Mouse (Mus musculus) MEL (cell line): Measurements from ENCODE around the gene Fam184b.
A peak's percentile ranks its signal among the peaks of the same experiment; 100 is the strongest.

Experiments used
- BHLHE40 ChIP-seq: IDR thresholded peaks from 2 replicates; pipeline ENCODE4 v1.6.1; 2012; ENCODE audit warnings: low read depth, mild to moderate bottlenecking, inconsistent platforms, low read length, improper control_type of control experiment, borderline replicate concordance
- CTCF ChIP-seq, 3 experiments: IDR thresholded peaks in 2 of 3; conservative IDR thresholded peaks in 1 of 3; 2 replicates each; pipeline ENCODE4 v1.5.1; 2011 to 2012; ENCODE audit warnings: low read length in 3 of 3, low read depth in 2 of 3, mild to moderate bottlenecking in 2 of 3, improper control_type of control experiment in 1 of 3, inconsistent platforms in 1 of 3, mixed read lengths in 1 of 3, moderate library complexity in 1 of 3; ENCODE audit not compliant: control insufficient read depth in 1 of 3, insufficient read depth in 1 of 3, poor library complexity in 1 of 3, severe bottlenecking in 1 of 3
- GATA1 ChIP-seq: IDR thresholded peaks from 2 replicates; pipeline ENCODE4 v1.6.1; 2011; ENCODE audit warnings: low read depth, low read length, improper control_type of control experiment
- KAT2A ChIP-seq: conservative IDR thresholded peaks from 2 replicates; pipeline ENCODE4 v1.6.1; 2012; ENCODE audit warnings: low read depth, low read length, improper control_type of control experiment, inconsistent platforms
- MAZ ChIP-seq: IDR thresholded peaks from 2 replicates; pipeline ENCODE4 v1.6.1; 2012; ENCODE audit warnings: low read depth, mild to moderate bottlenecking, inconsistent platforms, low read length, improper control_type of control experiment
- NELFE ChIP-seq: IDR thresholded peaks from 2 replicates; pipeline ENCODE4 v1.6.1; 2011; ENCODE audit warnings: low read depth, low read length, improper control_type of control experiment
- POLR2A ChIP-seq, 2 experiments: IDR thresholded peaks; 2 replicates each; pipeline ENCODE4 v1.6.1; 2011 to 2012; ENCODE audit warnings: low read length in 2 of 2, mild to moderate bottlenecking in 2 of 2, control low read depth in 1 of 2, improper control_type of control experiment in 1 of 2, low read depth in 1 of 2, moderate library complexity in 1 of 2; ENCODE audit not compliant: control insufficient read depth in 1 of 2, insufficient read depth in 1 of 2, poor library complexity in 1 of 2
- POLR2AphosphoS2 ChIP-seq: IDR thresholded peaks from 2 replicates; pipeline ENCODE4 v1.6.1; 2011; ENCODE audit warnings: low read length, improper control_type of control experiment
- USF2 ChIP-seq, 2 experiments: IDR thresholded peaks; 2 replicates each; pipeline ENCODE4 v1.6.1; 2011 to 2012; ENCODE audit warnings: improper control_type of control experiment in 2 of 2, low read length in 2 of 2, borderline replicate concordance in 1 of 2, inconsistent platforms in 1 of 2, low read depth in 1 of 2, mild to moderate bottlenecking in 1 of 2; ENCODE audit not compliant: insufficient read depth in 1 of 2
- ZMIZ1 ChIP-seq: IDR thresholded peaks from 2 replicates; pipeline ENCODE4 v1.6.1; 2012; ENCODE audit warnings: low read depth, mild to moderate bottlenecking, inconsistent platforms, low read length, improper control_type of control experiment, moderate library complexity

- TF ChIP-seq NELFE, result no peak
- no peak for TF ChIP-seq BHLHE40
- no peak for TF ChIP-seq MAZ
- TF ChIP-seq POLR2A (IDR thresholded peaks at IDR 0.05; ENCODE audit: control insufficient read depth in 1 of 2, insufficient read depth in 1 of 2, low read depth in 1 of 2, low read length in 2 of 2, poor library complexity in 1 of 2), result no peak
- TF ChIP-seq CTCF (IDR thresholded peaks at IDR 0.05 in 2 of 3, conservative IDR thresholded peaks at IDR 0.05 in 1 of 3; ENCODE audit: control insufficient read depth in 1 of 3, insufficient read depth in 1 of 3, low read depth in 2 of 3, low read length in 3 of 3, poor library complexity in 1 of 3, severe bottlenecking in 1 of 3), result peak; percentile 16 to 49 (median 30); a peak in 4 of 6 replicates
- TF ChIP-seq GATA1, result no peak
- no peak for TF ChIP-seq USF2 (IDR thresholded peaks at IDR 0.05; ENCODE audit: borderline replicate concordance in 1 of 2, insufficient read depth in 1 of 2, low read depth in 1 of 2, low read length in 2 of 2)
- TF ChIP-seq ZMIZ1, result no peak
- TF ChIP-seq POLR2AphosphoS2, result no peak
- TF ChIP-seq KAT2A, result no peak
These were observed 99.9 kb downstream of the Fam184b start for GRCm38 (mm10) chr5:45539502-45539901.
